Mouse (Mus musculus) left cerebral cortex, adult 11 months (tissue): ENCODE data around the gene Smarca1.
A peak's percentile ranks its signal among the peaks of the same experiment; 100 is the strongest.

Source experiments
- DNase-seq: peaks from one replicate; pipeline ENCODE4 v3.0.0; 2022; ENCODE audit warnings: low spot score

Gene Smarca1

GRCm38 (mm10) chrX:47892431-47893024 lies at the start of gene Smarca1:
TSS of gene Smarca1 (minus strand) at chrX:47892974.
- DNase-seq = no peak

GRCm38 (mm10) chrX:47937740-47938139 lies 45.0 kb upstream of the Smarca1 start:
- no peak for DNase-seq

GRCm38 (mm10) chrX:47936885-47937284 lies 44.1 kb upstream of the Smarca1 start:
- DNase-seq = no peak

GRCm38 (mm10) chrX:47934352-47934751 lies 41.6 kb upstream of the Smarca1 start:
- DNase-seq = no peak

GRCm38 (mm10) chrX:47930449-47930848 lies 37.7 kb upstream of the Smarca1 start:
- no peak for DNase-seq

GRCm38 (mm10) chrX:47927981-47928380 lies 35.2 kb upstream of the Smarca1 start:
- DNase-seq = no peak

GRCm38 (mm10) chrX:47920541-47920940 lies 27.8 kb upstream of the Smarca1 start:
- no peak for DNase-seq

- no peak for DNase-seq
Observed at GRCm38 (mm10) chrX:47916831-47917230, 24.1 kb upstream of the Smarca1 start.

GRCm38 (mm10) chrX:47913543-47913938 lies 20.8 kb upstream of the Smarca1 start:
- DNase-seq = no peak

- DNase-seq = no peak
Observed at GRCm38 (mm10) chrX:47912904-47913542, 20.2 kb upstream of the Smarca1 start.

GRCm38 (mm10) chrX:47912306-47912792 lies 19.6 kb upstream of the Smarca1 start, which contains the start of gene Ocrl:
TSS of gene Ocrl (plus strand) at chrX:47912387.
- DNase-seq = peak; percentile 31

- no peak for DNase-seq
Observed at GRCm38 (mm10) chrX:47891907-47892430, 805 bp downstream of the Smarca1 start.

GRCm38 (mm10) chrX:47891243-47891906 lies 1.4 kb downstream of the Smarca1 start:
- DNase-seq = no peak

GRCm38 (mm10) chrX:47887401-47887800 lies 5.4 kb downstream of the Smarca1 start:
- DNase-seq = no peak

GRCm38 (mm10) chrX:47882813-47883212 lies 10.0 kb downstream of the Smarca1 start:
- DNase-seq = no peak

- DNase-seq = no peak
Observed at GRCm38 (mm10) chrX:47880052-47880451, 12.7 kb downstream of the Smarca1 start.

GRCm38 (mm10) chrX:47858544-47858943 lies 34.2 kb downstream of the Smarca1 start:
- no peak for DNase-seq

GRCm38 (mm10) chrX:47835835-47836195 lies 57.0 kb downstream of the Smarca1 start:
- no peak for DNase-seq

GRCm38 (mm10) chrX:47835098-47835834 lies 57.5 kb downstream of the Smarca1 start:
- no peak for DNase-seq

GRCm38 (mm10) chrX:47833431-47833830 lies 59.3 kb downstream of the Smarca1 start:
- no peak for DNase-seq

- DNase-seq = no peak
Observed at GRCm38 (mm10) chrX:47820566-47820965, 72.2 kb downstream of the Smarca1 start.

GRCm38 (mm10) chrX:47808717-47809116 lies 84.1 kb downstream of the Smarca1 start:
- DNase-seq = no peak
